Mouse (Mus musculus) cerebellum, adult 9-10 months (tissue): ENCODE results near the gene Rad17.

Source experiments
- DNase-seq: peaks from one replicate; pipeline ENCODE4 v3.0.0; 2022

Gene Rad17

DNA sequence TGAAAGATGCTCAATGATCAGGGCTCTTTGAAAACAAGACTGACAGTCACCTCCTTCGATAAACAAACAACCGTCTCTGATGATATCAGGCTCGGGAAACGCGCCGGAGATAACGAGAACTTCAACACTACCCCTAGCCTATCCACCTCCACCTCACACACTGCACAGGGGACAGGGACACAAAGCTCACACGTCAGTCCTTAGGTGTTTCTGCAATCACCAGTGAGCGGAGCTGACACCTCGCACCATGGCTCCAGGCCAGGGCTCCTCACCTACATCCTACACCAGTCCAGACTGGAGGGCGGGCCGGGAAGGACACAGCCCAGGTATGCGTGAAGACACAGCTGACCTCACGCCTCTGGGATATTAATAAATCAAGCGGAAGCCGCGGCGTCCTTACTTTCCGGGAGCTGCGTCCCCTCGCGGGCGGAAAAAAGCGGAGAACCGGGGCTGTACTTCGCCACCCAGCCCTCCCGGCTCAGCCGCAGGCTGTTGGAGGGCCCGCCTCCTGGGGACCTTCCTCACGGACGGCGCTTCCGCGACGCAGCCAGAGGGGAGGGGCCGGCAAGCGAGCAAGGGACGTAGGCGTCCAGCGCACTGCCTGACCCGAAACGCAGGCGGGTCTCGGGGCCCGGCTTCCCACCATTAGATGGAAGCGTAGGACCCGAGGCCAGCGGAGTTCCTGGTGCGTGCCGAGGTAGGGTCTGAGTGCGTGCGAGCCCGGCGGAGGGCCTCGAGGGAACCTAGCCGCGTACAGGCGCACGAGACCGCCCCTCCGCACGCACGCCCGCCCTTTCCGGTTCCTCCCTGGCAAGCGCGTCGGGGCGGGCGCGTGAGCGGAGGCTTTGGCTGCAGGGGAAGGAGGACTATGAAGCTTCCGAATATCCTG, at the start of gene Rad17, which contains the start of gene Ak6:
Gene Rad17 (minus strand): TSS at position 502 of the 889 bp plus-strand sequence.
Gene Ak6 (plus strand): TSS at position 430 of the 889 bp plus-strand sequence.
- DNase-seq = peak; percentile 95

DNA sequence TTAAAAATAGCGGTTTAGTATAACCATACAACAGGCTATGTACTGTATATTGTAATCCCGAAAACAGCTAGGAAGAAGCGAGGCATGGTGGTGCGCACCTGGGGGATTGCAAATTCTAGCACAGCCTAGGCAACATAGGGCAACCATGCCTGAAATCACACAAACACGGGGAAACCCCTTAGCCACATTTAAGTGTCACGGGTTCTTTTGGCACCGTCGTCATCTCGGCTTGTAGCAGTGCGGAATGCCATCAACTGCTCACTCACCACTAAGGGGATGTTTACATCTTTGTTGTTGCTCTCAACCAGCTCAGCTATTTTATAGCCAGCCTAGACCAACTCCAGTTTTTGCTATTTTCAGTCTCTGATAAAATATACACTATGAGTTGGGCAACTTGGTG, 48.0 kb upstream of the Rad17 start:
- DNase-seq = no peak

DNA sequence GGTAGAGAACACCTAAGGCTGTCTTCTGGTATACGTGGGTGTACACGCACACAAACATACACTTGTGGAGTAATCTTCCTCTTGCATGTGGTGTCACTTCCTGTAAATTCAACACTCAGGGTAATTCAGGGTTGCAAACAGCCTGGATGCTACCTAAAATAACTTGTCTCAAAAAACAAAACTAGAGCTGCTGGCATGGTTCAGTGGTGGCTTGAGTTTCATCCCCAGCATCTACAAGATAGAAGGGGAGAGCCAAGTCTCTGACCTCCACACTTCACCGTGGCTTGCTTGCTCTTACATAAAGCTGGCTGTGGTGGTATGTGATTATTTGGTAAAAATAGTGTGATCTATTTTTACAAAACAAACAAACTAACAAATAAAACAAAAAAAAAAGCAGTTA, 46.7 kb upstream of the Rad17 start:
- no peak for DNase-seq

- DNase-seq = no peak
These were observed 36.7 kb upstream of the Rad17 start for GRCm38 (mm10) chr13:100687513-100687912.

GRCm38 (mm10) chr13:100684355-100684754, 33.5 kb upstream of the Rad17 start:
- DNase-seq = no peak

DNA sequence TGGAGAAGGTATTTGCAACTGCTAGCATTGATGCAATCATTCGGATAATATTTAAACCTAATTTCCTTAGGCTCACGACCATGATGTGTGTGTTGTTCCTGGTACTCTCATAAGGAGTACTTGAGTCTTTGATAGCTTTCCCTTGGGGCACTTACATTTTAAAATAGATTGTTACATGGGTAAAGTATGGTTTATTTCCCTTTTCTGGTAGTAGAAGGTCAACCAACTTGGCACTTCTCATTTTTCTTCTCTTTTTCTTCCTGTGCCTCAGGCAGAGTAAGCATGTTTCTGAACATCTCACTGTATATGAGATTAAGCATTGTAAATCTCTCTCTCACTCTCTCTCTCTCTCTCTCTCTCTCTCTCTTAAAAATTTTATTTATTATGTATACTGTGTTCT, 32.0 kb upstream of the Rad17 start:
- no peak for DNase-seq

DNA sequence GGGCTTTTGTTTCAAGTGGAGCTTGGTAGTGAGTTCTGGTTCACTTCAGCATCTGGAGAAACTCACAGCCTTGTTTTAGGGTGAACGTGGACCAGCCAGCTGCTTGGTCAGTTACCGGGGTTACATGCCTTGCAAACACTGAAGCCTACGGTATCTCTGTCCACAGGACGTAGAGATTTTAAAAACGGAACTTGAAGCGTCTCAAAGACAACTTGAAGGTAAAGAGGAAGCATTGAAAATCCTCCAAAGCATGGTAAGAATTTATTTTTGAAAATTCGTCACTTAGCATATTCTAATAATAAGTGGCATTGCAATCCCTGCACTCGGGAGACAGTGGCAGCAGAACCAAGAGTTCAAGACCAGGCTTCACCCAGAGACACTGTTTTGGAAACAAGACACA, 30.8 kb upstream of the Rad17 start:
- no peak for DNase-seq

- no peak for DNase-seq
These were observed 25.2 kb upstream of the Rad17 start for GRCm38 (mm10) chr13:100675936-100676635.

GRCm38 (mm10) chr13:100670181-100670741, 19.4 kb upstream of the Rad17 start:
- no peak for DNase-seq

- DNase-seq = no peak
These were observed 18.6 kb upstream of the Rad17 start, which contains the start of gene Ccdc125 for GRCm38 (mm10) chr13:100669291-100670022. TSS of gene Ccdc125 (plus strand) at chr13:100669717.

DNA sequence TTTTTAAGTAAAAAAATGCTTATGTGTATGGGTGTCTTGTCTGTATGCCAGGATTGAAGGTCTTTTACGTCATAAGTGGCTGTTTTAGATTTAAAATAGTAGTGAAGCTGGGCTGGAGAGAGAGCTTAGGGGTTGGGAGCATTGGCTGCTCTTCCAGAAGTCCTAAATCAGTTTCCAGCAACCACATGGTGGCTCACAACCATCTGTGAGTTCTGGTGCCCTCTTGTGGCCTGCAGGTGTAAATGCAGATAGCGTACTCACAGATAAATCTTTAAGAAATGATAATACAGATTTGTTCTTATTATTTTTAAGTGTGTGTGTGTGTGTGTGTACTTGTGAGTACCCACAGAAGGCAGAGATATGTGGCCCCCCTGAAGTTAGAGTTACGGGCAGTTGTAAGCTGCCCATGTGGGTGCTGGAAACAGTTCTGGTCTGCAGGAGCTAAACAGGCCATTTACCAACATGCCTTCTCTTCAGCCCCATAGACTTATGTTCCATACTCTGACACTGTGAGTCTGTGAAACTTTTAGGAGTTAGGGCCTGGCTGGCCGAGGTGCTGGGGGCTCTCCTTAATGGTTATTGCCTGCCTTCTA, 9.1 kb upstream of the Rad17 start:
- DNase-seq = peak; percentile 59

- DNase-seq = no peak
These were observed 7.2 kb upstream of the Rad17 start for GRCm38 (mm10) chr13:100658091-100658490.

DNA sequence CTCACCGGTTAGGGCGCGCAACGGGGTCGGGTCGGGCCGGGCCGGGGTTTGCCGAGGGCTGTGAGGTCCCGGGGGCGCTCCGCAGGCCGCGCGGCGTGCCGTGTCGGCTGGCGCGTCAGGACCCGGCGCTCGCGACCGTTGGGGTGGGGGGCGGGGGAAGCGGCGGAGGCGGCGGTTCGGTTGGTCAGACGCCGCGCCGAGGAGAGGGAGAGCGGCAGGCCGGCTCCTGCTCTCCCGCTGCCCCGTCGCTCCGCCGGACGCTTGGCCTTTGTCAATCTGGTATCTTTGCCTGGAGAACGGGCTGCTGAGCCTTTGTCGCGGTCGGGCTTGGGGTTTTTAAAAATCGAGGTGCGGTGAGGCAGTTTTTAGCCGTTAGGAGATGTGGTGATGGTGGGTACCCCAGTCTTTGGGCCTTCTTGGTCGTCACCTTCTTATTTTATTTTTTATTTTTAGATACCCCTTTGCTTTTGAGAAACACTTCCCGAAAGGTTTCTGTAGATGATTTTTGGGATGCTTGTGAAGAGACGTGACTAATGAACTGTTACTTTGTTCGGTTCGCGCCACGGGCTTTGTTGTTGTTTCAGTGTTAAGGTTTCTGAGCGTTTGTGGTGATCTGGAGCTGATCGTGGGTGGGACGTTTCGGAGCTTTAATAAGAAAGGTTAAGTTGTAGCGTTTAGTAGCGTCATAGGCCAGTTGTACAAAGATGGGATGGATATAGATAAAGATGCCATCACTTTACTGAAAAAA, 762 bp upstream of the Rad17 start, which contains the start of gene Taf9:
Gene Taf9 (plus strand): TSS at position 141 of the 748 bp plus-strand sequence.
- DNase-seq = no peak

GRCm38 (mm10) chr13:100648223-100648622, 2.6 kb downstream of the Rad17 start:
- no peak for DNase-seq

DNA sequence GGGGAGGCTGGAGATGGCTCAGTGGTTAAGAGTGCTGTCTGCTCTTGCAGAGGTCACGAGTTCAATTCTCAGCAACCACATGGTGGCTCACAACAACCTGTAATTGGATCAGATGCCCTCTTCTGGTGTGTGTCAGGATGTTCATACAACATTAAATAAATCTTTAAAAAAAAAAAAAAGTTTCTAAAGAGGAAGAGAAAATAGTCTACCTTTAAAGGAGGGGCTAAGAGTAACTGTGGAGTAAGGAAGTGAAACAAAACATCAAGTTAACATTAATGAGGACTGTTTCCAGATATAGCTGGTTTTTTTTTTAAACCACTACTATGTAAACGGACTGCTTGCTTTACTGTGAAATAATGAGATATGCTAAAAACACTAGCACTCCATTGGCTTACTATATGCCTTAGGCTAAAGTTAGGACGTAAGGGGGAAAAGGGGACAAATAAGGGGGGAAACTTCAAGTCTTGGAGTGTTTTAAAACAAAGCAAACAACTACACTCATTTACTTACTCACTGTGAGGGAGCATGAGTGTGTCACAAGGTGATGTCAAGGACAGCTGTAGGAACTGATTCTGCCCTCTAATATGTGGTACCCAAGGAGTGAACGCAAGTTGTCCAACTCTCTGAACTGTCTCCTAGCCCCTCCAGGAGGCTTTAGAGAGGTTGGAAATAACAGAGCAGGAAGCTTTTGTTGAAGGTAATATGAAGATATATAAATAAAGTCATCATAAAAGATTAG, 8.2 kb downstream of the Rad17 start:
- no peak for DNase-seq

- no peak for DNase-seq
These were observed 16.7 kb downstream of the Rad17 start for GRCm38 (mm10) chr13:100634106-100634691.

GRCm38 (mm10) chr13:100622241-100622640, 28.6 kb downstream of the Rad17 start:
- no peak for DNase-seq

DNA sequence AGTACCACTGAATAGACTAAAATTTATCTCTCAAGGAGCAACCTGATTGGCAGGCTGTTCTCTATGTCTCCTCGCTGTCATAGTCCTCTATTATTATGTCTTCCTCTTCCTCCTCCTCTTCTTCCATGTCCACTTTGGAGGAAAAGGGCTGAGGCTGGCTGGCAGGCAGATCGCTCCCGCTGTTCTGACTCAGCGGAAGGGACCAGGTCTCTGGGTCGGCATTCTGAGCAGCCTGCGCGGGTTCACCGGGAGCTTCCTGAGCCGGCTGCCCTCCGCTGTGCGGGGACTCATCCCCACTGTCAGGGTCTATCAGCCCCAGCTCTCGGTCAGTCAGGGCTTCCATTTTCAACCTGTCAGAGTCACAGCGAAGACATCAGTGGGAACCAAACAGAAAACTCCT, 33.3 kb downstream of the Rad17 start:
- DNase-seq = peak; percentile 52

GRCm38 (mm10) chr13:100616181-100617087, 34.4 kb downstream of the Rad17 start, which contains the start of gene Marveld2:
TSS of gene Marveld2 (minus strand) at chr13:100616971.
- peak; percentile 82 for DNase-seq
